Mouse (Mus musculus) T-helper 1 cell (primary cell): ENCODE results near the gene Anxa6.

Experiments used
- in situ Hi-C: fragments of 300-600 bp; cut with MboI, MseI; formaldehyde crosslinking; loops from one replicate; pipeline ENCODE4 v1.15.1; 2025; ENCODE audit warnings: high pct_unique_total_duplicates

Gene Anxa6

DNA sequence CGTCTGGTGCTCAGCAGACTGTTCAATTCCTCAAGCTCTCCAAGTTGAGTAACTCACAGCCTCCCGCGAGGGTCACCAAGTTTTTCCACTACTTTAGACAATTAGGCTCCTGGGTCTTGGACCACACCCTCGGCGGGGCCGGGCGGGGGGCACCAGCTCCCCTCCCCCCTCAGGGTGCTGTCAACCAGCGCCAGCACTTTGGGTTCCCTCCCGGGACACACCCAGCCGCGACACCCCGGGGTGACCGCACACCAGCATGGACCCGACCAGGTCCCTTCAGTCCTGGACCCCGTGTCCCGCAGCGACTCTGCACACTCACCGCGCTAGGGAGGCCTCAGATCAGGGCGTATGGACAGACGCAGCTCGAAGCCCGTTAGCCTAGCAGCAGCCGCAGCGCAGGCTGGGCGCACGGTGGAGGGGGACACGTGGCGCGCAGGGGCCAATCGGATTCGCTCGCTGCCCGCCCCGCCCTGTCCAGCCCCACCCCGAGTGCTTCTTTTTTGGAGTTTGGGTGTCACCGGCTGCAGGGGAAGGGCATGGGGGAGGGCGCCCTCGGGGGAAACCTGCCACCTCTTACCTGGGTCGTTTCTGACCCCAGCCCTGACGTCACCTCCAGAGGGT, at the start of gene Anxa6:
Gene Anxa6 (minus strand): TSS at position 406 of the 621 bp plus-strand sequence.
- in situ Hi-C loops: no loop called here

DNA sequence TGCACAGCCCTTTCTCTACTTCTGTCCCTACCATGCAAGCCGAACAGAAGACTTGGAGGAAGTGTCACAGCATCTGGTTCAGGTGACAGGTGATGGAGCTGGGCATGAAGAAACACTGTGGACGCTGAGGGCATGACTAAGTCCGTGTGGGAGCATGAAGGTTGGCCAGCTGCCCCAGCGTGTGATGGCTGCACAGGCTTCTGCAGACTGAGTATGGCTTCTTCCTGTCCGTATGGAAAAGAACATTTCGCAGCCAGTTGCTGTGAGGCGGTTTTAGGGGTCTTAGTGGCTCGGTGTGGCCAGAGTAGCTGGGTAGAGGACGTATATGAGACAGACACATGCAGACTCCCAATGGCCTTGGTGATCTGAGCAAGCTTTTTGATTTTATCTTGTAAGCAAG, 48.0 kb upstream of the Anxa6 start:
- in situ Hi-C loops: loop anchor here (5.0 kb wide), 1 partner anchor 39 kb away; no protein-coding TSS in a partner anchor

DNA sequence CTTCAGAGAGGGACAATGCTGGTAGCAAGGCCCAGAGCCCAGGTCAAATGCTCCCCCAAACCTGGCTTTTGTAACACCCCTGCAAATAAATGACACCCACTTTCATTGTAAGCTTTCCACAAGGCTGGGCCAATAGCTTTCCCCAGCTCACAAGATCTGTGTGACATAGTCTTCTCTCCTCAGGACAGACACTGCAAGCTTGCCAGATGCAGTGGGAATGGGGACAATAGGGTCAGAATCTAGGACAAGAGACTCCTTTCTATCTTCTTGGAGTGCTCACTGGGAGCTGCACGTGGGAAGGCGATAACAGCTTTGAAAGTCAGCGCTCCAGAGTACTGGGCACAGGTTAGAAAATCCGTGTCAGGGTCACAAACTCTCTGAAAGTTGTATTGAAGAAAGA, 45.9 kb upstream of the Anxa6 start:
- in situ Hi-C loops: no loop called here

DNA sequence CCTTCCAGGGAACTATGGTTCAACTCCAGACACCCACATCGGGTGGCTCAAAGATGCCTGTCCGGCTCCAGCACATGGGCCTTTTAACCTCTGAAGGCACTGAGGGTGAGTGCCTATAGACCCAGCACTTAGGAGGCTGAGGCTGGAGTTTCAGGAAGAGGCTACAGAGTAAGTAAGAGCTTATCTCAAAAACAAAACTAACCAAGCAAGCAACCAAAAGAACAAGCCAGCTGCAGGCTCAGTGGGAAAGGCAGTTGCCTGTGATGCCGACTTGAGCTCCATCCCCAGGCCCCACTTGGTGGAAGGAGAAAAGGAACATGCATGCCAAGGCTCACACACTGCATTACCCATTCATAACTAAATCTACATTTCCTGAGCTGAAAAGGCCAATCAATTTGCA, 45.3 kb upstream of the Anxa6 start:
- in situ Hi-C loops: no loop called here

DNA sequence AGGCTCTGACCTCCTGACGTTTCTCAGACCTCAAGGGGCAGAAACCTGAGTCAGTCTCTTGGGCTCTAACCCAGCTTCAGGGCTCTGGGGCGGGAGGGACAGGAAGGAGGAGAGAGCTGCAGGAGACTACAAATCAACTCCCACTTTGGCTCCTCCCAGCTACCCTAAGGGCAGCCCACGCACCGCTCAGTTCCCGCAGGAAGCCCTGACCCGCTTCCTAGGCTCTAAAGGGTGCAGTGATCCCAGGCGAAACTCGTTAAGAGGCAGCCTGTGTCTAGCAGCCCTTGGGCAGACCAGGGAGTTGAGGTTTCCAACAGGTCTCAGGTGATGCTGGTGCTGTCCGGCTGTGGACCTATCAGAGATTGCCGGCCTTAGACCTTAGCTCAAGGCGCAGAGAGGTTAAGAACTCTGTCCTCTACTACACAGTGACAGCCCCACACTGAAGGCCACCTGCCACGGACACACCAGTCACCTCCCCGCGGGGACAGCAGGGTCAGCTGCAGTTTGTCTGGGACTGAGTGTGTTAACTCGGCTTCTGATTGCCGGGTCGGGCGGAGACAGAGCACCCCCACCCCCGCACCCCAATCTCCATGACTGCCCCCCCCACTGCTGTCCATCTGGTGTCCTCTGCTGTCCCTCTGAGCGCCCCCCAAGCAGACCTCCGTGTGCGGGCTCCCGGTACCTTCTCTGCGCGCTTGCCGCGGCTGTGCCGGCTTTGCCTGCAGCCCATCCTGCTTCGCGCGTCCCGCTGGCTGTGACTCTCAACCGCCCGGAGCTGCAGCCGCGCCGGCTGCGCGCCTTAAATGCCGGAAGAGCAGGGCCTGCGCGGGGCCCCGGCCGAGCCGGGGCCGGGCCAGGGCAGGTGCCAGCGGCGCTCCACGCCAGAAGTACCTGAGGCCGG, 44.3 kb upstream of the Anxa6 start, which contains the start of gene Ccdc69:
Gene Ccdc69 (minus strand): TSS at position 801 of the 901 bp plus-strand sequence.
- in situ Hi-C loops: no loop called here

DNA sequence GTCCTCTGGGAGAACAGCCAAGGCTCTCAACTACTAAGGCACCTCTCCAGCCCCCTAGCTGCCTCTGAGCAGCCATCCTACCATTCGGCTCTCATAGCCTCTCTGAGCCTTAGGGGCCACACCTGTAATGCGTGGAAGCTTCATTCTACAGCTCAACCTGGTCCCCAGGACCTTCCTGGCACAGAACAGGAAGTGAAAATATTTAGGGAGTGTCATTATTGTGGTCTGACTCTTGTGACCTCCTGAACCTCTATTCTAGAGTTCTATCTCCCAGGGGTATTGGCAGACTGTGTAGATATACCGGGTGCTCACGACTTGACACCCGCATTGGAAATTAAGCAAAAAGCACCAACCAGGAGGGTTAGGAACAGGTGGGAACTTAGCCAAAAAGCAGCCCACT, 43.0 kb upstream of the Anxa6 start:
- in situ Hi-C loops: no loop called here

DNA sequence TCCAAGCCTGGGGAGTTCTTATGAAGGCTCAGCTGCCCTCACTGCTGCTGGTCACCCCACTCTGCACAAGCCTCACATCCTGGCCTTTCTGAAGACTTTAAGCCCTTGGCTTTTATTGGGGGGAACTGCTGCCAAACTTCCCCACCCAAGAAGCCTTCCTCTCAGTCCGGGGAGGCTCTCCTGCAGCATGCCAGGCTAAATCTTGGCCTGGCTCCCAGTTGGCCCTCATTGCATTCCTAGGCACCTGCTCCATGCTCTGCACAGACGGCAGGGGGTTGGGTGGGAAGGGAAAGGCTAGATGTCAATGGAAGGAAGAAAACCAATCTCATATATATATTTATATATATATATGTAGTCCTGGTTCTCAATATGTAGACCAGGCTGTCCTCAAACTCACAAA, 42.4 kb upstream of the Anxa6 start:
- in situ Hi-C loops: no loop called here

DNA sequence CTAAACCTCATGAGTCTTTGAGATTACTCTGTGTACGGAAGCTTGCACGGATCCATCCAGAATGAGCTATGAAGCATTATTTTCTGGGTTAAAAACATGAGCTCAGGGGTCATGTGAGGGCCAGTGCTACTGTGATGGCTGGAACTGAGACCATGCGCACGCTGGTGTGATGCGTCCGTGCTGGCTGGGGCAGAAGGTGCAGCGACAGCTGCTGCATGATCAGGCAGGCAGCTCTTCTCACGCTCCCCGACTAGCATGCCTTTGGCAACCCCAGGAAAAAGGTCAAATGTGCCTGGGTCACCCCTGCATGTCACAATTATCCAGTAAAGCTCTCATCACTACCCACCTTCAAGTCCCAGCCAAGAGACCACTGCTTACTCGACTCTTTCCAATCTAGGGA, 39.9 kb upstream of the Anxa6 start:
- in situ Hi-C loops: no loop called here

DNA sequence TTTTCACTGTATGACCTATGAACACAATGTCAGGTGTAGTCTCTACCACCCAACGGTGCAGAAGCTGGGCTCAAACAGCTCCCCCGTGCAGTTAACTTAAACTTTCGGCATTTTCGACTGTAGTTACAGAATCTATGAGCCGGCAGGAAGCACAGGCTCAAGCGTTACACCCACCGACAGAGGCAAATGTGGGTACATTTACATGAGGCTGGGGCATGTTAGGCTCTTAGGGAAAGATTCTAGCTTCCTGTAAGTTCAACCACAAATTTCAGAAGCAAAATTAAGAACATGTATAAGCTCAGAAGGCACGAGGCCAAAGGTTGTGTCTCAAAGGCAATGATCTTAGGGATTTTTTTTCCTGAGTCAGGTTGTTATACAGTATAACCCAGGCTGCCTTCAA, 39.2 kb upstream of the Anxa6 start:
- in situ Hi-C loops: no loop called here

DNA sequence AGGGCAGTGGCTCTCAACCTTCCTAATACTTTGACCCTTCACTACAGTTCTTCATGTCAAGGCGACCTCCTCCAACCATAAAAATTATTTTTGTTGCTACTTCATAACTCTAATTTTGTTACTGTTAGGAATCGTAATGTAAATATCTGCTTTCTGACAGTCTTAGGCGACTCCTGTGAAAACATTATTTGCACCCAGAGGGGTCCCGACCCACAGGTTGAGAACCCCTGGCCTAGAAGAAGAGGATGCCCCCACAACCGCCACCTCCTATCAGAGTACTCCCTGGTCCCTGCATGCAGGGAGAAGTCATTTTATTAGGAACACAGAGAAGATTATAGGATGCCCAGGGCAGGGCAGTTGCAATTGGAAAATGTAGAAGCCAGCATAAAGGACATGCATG, 38.1 kb upstream of the Anxa6 start:
- in situ Hi-C loops: no loop called here

DNA sequence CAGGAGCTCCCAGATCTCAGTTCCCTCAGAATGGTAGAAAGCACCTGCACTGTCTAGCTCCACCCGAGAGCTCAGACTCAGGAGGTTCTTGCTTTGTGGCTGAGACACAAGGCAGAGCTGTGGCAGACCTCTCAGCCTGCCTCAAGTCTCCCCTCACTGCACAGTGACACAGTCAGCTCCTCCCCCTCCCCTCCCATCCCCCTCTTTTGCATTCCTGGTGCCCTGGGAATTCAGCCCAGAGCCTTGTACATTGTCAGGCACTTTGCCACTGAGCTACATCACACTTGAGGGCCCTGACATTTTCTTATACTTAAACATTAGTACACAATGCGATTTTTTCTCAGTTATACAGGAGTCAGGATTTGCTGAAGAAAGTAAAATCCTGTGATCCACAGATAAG, 35.8 kb upstream of the Anxa6 start:
- in situ Hi-C loops: no loop called here

DNA sequence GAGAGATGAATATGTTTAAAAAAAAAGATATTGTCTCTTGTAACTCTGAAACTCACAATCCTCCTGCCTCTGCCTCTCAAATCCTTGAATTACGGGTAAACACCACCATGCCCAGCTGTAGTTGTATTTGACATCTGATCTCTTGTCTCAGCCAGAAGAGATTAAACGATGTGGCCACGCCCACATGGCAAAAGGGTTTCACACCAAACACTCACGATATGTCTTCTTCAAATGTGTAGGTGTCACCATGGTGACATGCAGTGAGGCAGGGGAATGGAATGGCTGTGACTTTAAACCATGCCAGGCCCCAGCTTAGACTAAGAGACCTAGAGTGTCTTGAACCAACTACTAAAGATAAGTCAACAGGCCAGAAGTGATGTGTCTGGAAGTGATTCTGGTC, 33.7 kb upstream of the Anxa6 start:
- in situ Hi-C loops: no loop called here

DNA sequence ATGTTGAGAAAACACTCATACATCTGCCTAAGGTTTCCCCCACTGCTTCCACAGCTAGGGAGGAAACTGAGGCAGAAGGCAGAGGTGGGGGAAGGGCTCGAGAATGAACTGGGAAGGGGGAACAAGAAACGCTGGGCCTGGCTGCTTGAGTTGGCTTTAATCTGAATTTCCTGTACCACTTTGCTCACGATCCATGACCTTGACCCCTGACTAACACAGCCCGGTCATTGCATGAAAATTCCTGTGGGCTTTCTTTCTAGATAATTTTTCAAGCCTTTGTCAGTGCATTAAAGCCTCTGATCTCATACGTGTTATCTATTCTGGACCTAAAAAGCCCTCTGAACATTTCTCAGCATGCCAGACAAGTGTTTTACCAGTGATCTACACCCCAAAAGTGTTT, 29.6 kb upstream of the Anxa6 start:
- in situ Hi-C loops: no loop called here

DNA sequence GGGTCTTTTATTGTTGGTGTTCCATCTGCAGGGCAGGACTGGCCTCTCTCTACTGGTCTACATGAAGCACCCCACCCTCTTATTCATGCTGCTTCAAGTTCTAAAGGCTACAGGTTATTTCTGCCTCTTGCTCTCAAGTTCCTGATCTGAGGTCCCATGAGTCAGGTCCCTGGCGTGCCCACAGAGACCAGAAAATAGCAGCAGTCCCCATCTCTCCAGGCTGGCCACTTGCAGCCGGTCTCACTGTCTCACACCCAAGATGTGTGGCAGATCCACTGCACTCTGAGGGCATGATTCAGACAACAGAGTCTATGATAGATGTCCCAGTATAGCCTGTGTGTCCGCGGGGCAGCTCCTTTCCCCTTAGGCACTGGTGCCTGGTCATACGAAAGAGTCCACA, 27.6 kb upstream of the Anxa6 start:
- in situ Hi-C loops: no loop called here

DNA sequence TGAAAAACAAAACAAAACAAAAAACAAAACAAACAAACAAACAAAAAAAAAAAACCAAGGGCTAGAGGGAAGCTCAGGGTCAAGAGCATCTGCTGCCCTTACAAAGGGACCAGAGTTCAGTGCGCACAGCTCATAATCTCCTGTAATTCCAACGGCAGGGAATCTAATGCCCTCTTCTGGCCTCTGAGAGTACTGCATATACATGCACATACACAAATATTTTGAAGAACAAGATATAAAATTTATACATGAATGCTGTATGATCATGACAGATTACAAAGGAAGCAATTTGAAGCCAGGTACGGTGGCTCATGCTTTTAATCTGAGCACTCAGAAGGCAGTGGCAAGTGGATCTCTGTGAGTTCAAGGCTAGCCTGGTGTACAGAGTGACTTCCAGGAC, 24.3 kb upstream of the Anxa6 start:
- in situ Hi-C loops: no loop called here

DNA sequence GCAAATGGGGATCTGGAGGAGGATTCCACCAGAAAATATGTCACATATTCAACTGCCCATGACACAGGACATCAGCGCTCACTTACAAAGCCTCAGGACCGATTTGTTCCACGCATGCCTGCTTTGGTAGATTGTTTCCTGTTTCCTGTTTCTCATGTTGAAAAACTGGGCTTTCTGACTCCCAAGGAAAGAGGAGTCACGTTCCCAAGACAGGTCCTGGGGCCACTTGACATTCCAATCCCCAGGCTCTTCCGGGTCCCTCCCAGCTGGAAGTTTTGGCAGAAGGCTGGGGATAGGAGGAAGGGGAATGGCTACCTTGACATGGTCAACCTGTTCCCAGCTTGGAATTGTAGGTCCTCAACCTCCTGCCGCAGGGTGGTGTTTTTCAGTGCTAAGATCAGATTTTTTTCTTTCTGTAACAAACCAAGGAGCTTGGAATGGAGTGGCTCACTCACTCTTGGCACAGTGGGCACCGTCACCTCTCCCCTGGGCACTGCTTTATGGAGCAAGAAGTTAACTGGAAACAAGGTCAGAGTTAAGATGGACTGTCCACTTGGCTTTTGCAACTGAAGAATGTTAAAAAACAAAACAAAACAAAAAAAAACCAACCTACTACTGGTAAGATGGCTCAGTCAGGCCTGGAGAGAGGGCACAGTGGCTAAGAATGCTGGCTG, 17.7 kb upstream of the Anxa6 start:
- in situ Hi-C loops: no loop called here

DNA sequence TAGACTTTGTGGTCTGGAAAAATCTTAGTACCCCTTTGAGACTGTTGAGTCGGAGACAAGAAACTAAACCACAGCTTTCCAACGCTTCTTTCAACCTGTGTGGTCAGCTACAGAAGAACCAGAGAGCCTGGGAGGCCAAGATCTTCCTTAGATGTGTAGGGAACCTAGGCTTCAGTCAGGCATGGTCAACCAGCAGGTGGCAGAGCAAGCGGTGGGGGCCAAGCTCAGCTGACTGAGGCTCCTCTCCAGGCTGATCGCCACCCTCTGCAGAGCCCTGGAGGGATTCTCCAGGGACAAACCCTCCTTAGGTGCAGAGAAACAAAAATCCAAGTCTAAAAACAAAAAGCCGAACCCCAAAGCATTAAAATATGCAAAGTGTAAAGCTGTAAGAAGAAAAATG, 13.4 kb upstream of the Anxa6 start:
- in situ Hi-C loops: no loop called here

DNA sequence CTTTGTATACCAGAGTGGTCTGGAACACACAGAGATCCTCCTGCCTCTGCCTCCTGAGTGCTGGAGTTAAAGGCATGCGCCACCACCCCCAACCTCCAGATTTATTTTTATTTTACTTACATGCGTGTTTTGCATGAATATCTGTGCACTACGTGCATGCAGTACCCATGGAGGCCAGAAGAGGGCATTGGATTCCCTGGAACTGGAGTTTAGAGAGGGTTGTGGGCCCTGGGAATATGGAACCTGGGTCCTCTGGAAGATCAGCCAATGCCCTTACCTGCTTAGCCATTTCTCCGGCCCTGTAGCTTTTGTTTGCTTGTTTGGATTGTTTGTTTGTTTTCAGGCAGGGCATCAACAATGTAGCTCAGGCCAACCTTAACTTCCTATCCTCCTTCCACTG, 8.1 kb upstream of the Anxa6 start:
- in situ Hi-C loops: loop anchor here (5.0 kb wide), 2 partner anchors 41 to 44 kb away; no protein-coding TSS in a partner anchor

DNA sequence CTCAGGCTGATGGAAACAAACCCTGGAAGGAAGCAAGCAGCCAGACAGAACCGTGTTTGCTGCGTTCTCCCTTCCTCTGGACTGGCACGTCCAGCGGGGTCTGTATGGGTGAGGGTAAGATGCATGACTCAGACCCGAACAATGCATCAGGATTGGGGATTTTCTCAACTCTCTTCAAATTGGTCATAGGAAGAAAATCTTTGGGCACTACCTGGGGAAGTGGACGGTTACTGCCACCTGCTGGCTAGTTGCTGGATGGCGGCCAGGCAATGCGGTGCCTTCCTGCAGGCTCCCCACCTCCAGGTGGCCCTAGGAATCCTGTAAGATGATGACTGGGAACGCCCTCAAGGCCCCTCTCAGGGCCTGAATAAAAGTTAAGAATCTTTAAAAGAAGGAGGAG, 6.3 kb upstream of the Anxa6 start:
- in situ Hi-C loops: no loop called here

DNA sequence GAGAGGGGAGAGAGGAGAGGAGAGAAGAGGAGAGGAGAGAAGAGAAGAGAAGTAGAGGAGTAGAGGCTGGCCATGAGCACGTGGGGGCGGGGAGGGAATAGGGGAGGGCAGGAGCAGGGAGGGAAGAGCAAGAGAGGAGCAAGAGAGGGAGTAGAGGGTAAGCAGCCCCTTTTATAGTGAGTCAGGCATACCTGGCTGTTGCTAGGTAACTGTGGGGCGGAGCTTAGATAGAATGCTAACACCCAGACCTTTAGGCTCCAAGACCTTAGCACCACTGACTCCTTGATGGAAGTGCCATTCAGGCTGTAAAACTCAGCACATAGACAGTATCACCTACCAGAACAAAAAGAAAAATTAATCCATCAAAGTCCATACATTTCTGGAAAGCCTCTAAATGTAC, 3.4 kb upstream of the Anxa6 start:
- in situ Hi-C loops: no loop called here

DNA sequence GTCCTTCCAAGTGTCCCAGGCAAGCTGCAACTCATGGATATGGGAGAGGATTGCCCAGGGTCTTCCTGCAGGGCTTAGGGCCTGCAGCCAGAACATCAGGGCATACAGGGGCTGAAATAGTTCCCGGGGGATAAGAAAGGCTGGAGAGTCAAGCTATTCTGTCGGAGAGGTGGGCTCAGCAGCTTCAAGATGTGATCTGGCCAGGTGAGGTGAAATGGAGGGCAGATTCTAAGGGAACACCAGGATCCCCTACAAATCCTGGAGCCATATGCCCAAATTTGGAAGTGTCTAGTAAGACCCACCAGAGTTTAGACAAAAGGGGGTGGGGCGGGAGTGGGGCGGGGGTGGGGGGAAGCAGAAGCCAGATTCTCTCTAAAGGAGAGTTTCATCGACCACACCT, 959 bp downstream of the Anxa6 start:
- in situ Hi-C loops: no loop called here

DNA sequence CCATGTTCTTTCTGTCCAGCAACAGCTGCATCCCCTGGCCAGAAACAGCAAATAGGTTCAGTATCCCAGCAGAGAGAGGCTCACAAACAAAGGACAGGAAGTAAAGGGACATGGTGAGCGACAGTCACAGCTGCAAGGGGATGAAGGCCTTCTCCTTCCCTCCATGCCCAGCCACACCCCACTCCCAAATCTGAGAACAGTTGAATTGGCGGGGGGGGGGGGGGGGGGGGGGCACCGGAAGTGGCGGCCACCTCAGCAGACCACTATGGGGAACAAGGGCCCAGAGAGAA, 1.3 kb downstream of the Anxa6 start:
- in situ Hi-C loops: no loop called here
